Mouse (Mus musculus): ENCODE measurements around the gene Schip1. TPM values are rescaled to one million over a fixed set of nuclear protein-coding genes. Genes with fewer than 3 reads are reported as not detected.

Schip1 gene
- polyA plus RNA-seq, 1 experiment from 2014 or later, result 86.4 TPM

DNA sequence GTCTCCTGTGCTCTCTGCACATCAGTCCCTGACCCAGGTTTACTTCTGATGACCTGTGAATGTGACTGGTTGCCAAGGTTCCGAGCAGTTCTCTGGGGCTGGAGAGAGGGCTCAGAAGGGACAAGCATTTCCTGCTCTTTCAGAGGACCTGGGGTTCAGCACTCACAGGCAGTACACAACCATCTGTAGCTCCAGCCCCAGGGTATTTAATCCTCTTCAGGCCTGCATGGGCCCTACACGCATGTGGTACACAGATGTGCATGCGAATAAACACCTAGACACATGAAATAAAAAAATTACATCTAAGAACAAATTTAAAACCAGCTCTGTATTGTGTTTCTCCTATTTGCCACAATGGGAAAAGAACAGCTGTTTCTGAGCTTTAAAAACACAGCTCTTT, 503.5 kb downstream of the Schip1 start:
- Histone ChIP-seq H3K27ac (no peak overlapping the region), H3K36me3 (no peaks in the 10 kb centered on the region), H3K9me3 (no peaks in the 10 kb centered on the region), H3K27me3 (ENCODE audit: insufficient read depth, poor library complexity, severe bottlenecking) (no peaks in the 10 kb centered on the region), H3K4me1 (replicated peaks) (peaks cover 40% of the 10 kb centered on the region), H3K4me3 (no peak overlapping the region)
- DNase-seq (ENCODE audit: low spot score), result no peak
- 77% methylated on average over 3 of the region's 3 CpGs for WGBS

DNA sequence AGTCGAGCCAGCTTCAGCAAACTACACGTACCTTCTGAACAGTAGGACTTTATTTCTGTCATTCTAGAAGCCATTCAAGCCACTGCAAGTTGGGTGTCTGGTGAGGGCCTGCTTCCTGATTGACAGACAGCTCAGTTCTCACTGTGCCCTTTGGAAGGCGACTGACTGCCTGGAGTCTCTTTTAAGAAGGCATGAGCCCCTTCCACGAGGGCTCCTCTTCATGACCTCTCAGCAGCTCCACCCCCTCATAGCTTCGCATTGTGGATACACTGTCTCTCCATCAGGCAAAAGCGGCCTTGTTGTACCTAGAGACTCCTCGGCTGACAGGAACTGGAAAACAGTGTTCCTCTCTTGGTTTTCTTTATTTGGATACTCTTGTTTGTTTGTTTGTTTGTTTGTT, 504.1 kb downstream of the Schip1 start:
- 35% methylated on average over 7 of the region's 7 CpGs for WGBS
- H3K27ac ChIP-seq, result peak overlapping the region; percentile 66
- H3K9me3 ChIP-seq, result no peaks in the 10 kb centered on the region
- no peaks in the 10 kb centered on the region for H3K27me3 ChIP-seq (ENCODE audit: insufficient read depth, poor library complexity, severe bottlenecking)
- DNase-seq (ENCODE audit: low spot score), result no peak
- no peak overlapping the region for H3K4me3 ChIP-seq
- no peaks in the 10 kb centered on the region for H3K36me3 ChIP-seq
- H3K4me1 ChIP-seq (replicated peaks), result peaks cover 46% of the 10 kb centered on the region

DNA sequence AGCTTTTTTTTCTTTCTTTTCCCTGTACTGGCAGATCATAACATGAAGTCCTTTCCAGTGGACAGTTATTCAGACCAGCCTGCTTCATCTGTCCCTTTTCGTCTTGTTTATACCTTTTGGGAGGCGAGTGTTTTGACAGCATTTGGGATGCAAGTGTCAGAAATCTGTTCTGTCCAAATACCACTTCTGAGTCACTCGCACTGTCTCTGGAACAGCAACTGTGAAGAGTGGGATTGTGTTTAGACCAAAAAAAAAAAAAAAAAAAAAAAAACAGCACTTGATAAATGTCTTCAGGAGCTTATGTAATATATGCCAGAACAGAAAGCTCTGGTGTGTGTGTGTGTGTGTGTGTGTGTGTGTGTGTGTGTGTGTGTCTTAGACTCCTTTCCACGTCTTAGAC, 505.7 kb downstream of the Schip1 start:
- DNase-seq (ENCODE audit: low spot score), result no peak
- WGBS, result 87% methylated on average over 4 of the region's 4 CpGs
- H3K4me1 ChIP-seq (replicated peaks), result peaks cover 53% of the 10 kb centered on the region

DNA sequence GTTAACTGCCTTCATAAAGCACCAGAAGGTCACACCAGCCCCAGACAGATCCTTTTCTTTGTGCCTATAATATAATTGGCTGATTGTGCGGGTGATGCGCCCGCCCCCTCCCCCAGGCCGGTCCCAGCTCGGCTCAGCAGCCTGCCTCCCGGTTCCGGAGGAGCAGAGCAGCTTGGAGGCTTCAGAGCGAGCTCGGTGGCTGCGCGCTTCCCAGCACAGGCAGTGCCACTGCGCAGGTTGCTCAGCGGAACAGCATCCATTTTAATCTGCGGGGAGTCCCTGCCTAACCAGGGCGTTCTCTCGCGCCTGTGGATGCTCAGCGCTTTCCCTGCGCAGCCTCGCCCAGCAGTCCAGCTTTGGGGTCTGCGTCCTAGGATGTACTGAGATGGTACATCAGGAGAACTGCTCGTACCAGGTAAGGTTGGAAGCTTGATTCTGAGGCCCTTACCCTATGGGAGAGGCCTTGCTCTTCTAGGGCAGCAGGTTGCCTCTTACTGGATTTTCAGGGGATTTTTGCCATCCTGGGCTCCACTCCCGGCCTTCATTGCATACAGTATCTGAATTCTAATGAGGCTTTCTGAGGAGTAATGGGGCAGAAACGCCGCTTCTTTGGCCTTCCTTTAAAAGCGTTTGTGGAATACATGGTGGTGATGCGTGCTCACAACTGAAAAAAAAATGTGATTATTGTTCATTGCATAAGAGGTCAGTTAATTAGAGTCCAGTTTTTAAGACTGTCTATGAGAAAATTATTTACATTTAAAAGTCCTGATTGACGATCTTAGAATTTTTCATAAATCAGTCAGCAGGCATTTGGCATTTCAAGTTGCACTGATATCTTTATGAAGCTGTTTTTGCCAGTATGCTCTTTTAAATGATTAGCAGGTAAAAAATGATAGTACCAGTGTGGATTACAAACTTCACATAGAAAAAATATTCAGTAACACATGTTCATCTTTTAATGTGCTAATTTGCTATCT, 507.9 kb downstream of the Schip1 start:
- Histone ChIP-seq H3K9me3 (no peaks in the 10 kb centered on the region), H3K4me3 (peak overlapping the region; percentile 56), H3K4me1 (replicated peaks) (peaks cover 65% of the 10 kb centered on the region), H3K36me3 (no peaks in the 10 kb centered on the region), H3K27ac (peak overlapping the region; percentile 91), H3K27me3 (ENCODE audit: insufficient read depth, poor library complexity, severe bottlenecking) (no peaks in the 10 kb centered on the region)
- 8% methylated on average over 28 of the region's 28 CpGs for WGBS
- DNase-seq (ENCODE audit: low spot score), result peak; percentile 84

More for the DNA sequence above, 505.7 kb downstream of the Schip1 start:
- H3K4me3 ChIP-seq, result no peak overlapping the region
- H3K27ac ChIP-seq, result no peak overlapping the region
- no peaks in the 10 kb centered on the region for H3K27me3 ChIP-seq (ENCODE audit: insufficient read depth, poor library complexity, severe bottlenecking)
- H3K36me3 ChIP-seq, result no peaks in the 10 kb centered on the region
- no peaks in the 10 kb centered on the region for H3K9me3 ChIP-seq

DNA sequence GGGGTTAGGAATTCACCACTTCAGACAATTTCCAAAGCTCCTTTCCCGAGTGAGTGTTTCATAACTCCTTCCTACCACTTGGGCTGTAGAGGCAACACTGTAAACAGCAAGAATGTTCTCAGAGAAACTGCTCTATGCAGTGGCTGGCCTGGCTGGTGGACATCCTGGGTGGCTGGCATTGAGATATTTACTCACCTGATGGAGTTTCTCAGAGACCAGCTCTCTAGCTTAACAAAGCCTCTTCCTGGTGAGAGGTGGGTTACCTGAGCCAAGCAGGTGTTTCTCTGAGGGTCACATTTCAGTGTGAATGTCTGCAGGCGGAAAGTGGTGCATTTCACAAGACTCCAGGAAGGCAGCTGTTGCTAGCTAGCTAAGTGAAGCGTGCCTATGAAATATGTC, 508.6 kb downstream of the Schip1 start:
- Histone ChIP-seq H3K36me3 (no peaks in the 10 kb centered on the region), H3K27ac (peak overlapping the region; percentile 91), H3K27me3 (ENCODE audit: insufficient read depth, poor library complexity, severe bottlenecking) (no peaks in the 10 kb centered on the region), H3K4me1 (replicated peaks) (peaks cover 61% of the 10 kb centered on the region), H3K9me3 (no peaks in the 10 kb centered on the region), H3K4me3 (peak overlapping the region; percentile 56)
- DNase-seq (ENCODE audit: low spot score), result no peak
- 66% methylated on average over 3 of the region's 3 CpGs for WGBS

DNA sequence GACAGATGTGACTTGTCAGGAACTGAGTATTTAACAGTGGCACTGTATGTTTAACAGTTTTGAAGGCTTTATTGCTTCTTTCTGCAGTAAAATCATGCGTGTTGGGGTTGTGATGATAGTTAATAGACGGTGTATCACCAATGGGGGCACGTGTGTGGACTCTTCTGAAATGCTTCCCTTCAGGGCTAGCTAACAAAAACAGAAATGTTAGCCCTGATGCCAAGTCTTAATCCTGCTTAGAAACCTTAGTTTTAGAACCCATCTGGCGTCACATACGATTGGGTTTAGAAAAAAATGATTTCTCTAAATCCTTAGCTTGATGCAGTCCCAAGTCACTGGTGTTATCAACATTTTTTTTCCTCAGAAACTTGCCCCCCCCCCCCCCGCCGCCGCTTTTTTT, 509.5 kb downstream of the Schip1 start:
- WGBS, result 50% methylated on average over 8 of the region's 8 CpGs
- H3K36me3 ChIP-seq, result no peaks in the 10 kb centered on the region
- H3K9me3 ChIP-seq, result no peaks in the 10 kb centered on the region
- no peak for DNase-seq (ENCODE audit: low spot score)
- H3K27ac ChIP-seq, result no peak overlapping the region
- H3K27me3 ChIP-seq (ENCODE audit: insufficient read depth, poor library complexity, severe bottlenecking), result no peaks in the 10 kb centered on the region
- H3K4me1 ChIP-seq (replicated peaks), result peaks cover 60% of the 10 kb centered on the region
- peak overlapping the region; percentile 56; the same call in 1 of the 2 replicates for H3K4me3 ChIP-seq

DNA sequence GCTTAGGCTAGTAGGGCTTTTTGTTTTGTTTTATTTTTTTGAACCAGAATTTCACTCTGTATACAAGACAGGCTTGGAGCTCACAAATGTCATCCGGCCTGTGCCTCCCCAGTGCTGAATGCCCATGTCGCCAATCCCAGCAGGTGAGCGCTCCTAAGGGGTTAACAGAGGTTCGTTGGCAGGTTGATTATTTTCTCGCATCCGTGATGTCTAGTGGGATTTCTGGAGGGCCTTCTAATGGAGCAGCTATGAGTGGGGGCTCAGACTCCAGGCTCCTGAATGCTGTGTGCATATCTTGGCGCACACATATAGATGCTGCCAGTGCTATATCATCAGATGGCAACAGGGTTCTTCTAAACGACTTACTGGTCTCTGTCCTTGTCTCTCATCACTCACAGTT, 510.0 kb downstream of the Schip1 start:
- no peak for DNase-seq (ENCODE audit: low spot score)
- WGBS, result 68% methylated on average over 8 of the region's 8 CpGs
- Histone ChIP-seq H3K27me3 (ENCODE audit: insufficient read depth, poor library complexity, severe bottlenecking) (no peaks in the 10 kb centered on the region), H3K9me3 (no peaks in the 10 kb centered on the region), H3K4me1 (replicated peaks) (peaks cover 59% of the 10 kb centered on the region), H3K36me3 (no peaks in the 10 kb centered on the region), H3K4me3 (peak overlapping the region; percentile 11; the same call in 1 of the 2 replicates), H3K27ac (no peak overlapping the region)

DNA sequence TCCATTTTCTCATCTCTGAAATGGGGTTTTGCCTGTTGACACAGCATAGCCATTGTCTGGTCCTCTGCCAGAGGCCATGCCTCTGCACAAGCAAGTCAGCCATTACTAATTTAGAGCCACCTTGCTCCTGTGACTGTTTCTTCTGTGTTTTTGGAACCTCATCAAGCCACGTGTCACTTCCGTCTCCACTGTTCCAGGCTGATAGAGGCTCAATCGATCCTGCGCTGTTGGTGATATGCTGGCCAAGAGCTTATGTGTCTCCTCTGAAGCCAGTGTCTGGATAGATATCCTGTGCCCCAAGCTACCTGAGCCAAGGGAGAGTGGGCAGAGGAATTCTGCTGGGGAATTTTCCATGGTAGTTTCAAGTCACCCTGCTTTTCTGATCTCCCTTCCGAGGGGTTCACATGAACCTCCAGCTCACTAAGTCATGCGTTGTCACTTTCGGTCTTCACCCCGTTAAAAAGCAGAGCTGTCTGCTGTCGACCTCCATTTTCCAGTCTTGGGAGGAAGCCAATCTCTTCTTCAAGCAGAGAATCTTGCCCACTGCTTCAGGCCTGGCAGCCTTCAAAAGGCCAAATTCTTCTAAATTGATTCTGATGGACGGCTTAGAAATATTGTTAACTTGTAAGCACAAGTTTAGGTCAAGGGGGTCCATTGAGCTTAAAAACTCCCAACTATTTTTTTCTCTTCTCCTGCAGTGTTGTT, 511.2 kb downstream of the Schip1 start:
- Histone ChIP-seq H3K9me3 (no peaks in the 10 kb centered on the region), H3K36me3 (no peaks in the 10 kb centered on the region), H3K4me3 (no peak overlapping the region), H3K4me1 (replicated peaks) (peaks cover 59% of the 10 kb centered on the region), H3K27ac (peak overlapping the region; percentile 50), H3K27me3 (ENCODE audit: insufficient read depth, poor library complexity, severe bottlenecking) (no peaks in the 10 kb centered on the region)
- WGBS, result 78% methylated on average over 10 of the region's 10 CpGs
- no peak for DNase-seq (ENCODE audit: low spot score)

DNA sequence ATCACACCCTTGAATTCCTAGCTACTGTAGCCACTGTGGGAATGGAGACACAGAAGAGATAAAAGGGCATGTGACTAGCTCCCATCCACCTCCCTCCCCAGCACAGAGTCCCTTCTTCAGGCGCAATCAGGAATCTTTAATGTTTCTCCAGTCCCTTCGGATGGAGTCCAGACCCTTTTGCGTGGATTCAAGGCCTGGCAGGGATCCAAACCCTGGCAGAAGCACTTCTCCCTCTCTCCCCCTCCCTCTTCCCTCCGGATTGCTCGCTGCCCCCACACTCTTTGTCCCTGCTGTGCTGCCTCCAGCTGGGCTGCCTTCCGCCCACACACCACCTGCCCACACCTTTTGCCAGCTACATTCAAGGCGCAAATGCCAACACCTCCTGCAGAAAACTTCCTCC, 511.8 kb downstream of the Schip1 start:
- 26% methylated on average over 7 of the region's 7 CpGs for WGBS
- Histone ChIP-seq H3K4me1 (replicated peaks) (peaks cover 60% of the 10 kb centered on the region), H3K36me3 (no peaks in the 10 kb centered on the region), H3K9me3 (no peaks in the 10 kb centered on the region), H3K27ac (peak overlapping the region; percentile 63), H3K27me3 (ENCODE audit: insufficient read depth, poor library complexity, severe bottlenecking) (no peaks in the 10 kb centered on the region), H3K4me3 (no peak overlapping the region)
- DNase-seq (ENCODE audit: low spot score), result no peak

DNA sequence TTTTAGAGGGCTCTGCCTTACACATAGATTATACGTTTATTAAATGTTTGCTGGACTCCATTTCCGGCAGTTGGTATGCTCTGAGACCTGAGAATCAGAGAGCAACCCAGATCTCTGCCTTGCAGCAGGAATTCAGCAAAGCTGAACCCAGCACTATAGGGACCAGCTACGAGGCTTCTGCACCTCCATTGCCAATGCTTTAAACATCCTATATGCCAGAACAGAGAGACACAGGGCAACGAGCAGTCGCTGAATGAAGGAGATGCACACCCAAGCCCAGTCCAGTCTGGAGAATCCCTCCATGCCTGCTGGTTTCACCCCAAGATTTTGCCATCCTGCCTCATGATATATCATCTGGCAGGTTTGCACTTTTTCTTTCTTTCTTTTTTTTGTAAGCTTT, 512.3 kb downstream of the Schip1 start:
- no peak for DNase-seq (ENCODE audit: low spot score)
- Histone ChIP-seq H3K4me1 (replicated peaks) (peaks cover 63% of the 10 kb centered on the region), H3K27me3 (ENCODE audit: insufficient read depth, poor library complexity, severe bottlenecking) (no peaks in the 10 kb centered on the region), H3K27ac (peak overlapping the region; percentile 63; the same call in 1 of the 2 replicates), H3K4me3 (no peak overlapping the region), H3K9me3 (no peaks in the 10 kb centered on the region), H3K36me3 (no peaks in the 10 kb centered on the region)
- 62% methylated on average over 5 of the region's 5 CpGs for WGBS

DNA sequence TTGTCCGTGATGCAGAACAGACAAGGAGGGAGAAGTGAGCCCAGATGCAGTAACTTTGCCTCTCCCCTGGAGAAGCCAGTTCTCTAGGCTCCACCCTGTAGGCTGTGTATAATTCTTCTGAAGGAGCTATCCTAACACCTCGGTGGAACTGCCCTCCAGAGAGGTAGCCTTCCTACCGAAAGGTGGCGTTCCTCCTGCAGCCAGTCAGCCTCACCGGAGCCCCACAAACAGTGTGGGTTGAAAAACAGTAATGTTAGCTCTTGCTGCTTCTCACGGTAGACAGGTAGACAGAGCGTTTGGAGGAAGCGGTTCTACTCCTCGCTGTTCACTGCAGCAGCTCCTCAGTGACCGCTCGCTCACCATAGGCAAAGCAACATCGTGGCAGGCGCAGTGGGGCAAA, 517.0 kb downstream of the Schip1 start:
- no peaks in the 10 kb centered on the region for H3K9me3 ChIP-seq
- peaks cover 64% of the 10 kb centered on the region for H3K4me1 ChIP-seq (replicated peaks)
- WGBS, result 71% methylated on average over 13 of the region's 13 CpGs
- H3K27me3 ChIP-seq (ENCODE audit: insufficient read depth, poor library complexity, severe bottlenecking), result no peaks in the 10 kb centered on the region
- H3K4me3 ChIP-seq, result no peak overlapping the region
- no peak for DNase-seq (ENCODE audit: low spot score)
- peak overlapping the region; percentile 56 for H3K27ac ChIP-seq
- no peaks in the 10 kb centered on the region for H3K36me3 ChIP-seq

DNA sequence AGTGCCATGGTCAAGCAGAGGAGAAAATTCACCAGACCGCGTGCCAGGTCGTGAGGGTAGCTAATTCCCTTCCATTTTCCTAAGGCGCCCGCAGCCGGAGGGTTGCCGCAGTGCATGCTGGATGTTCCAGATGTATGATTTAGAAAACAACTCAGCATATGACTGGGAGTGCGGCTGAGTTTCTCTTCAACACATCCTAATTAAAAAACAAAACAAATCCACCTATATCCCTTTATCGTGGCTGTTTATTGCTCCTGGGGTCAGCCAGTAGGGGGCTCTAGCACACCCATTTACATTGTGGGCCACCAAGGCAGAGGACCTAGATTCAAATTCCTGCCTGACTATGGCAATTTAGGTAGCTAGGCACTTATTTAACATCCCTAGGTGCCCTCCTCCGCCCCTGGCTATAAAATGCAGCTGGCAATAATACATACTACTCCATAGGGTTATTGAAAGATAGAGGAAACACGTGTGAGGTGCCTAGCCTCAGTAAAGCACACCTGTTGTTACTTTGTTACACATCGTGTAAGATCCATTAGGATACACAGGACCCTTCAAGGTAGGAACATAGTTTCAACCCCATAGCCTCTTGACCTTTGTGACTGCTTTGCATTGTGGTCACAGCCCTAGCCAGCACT, 517.6 kb downstream of the Schip1 start:
- Histone ChIP-seq H3K27ac (peak overlapping the region; percentile 89), H3K9me3 (no peaks in the 10 kb centered on the region), H3K36me3 (no peaks in the 10 kb centered on the region), H3K4me3 (peak overlapping the region; percentile 35; the same call in 1 of the 2 replicates), H3K4me1 (replicated peaks) (peaks cover 66% of the 10 kb centered on the region), H3K27me3 (ENCODE audit: insufficient read depth, poor library complexity, severe bottlenecking) (no peaks in the 10 kb centered on the region)
- 67% methylated on average over 12 of the region's 12 CpGs for WGBS
- DNase-seq (ENCODE audit: low spot score), result no peak
